Mouse (Mus musculus): Measurements from ENCODE around the gene Smad3. TPM values are rescaled to one million over a fixed set of nuclear protein-coding genes. Genes with fewer than 3 reads are reported as not detected.

Smad3 gene
- total and polyA plus RNA-seq, 3 experiments, result 7.5 to 10.2 TPM; not detected in 1

DNA sequence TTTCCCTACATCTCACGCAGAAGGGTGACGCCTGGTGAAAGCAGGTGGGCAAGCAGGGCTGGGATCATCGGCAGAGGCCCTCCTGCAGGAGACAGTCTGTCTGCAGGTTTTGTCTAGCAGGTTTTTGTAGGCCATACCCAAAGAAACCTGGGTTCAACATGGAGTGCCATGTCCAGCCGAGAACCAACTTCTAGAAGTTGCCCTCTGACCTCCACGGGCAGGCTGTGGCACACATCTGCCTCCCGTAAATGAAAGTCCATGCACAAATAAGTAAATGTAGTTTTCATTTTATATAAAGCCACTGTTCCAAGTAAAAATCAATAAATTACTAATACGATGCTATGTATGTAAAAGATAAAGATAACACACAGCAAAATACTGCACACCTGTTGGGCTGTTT lies 3.0 kb upstream of the Smad3 start:
- DNase-seq (ENCODE audit: low read depth, low spot score), result no peak
- H3K4me3 ChIP-seq (ENCODE audit: control insufficient read depth in 1 of 2, insufficient read depth in 1 of 2, low read depth in 2 of 2, low read length in 2 of 2), result no peak overlapping the region
- no peaks in the 10 kb centered on the region for H3K9me3 ChIP-seq (replicated peaks; ENCODE audit: insufficient read depth, low read length)
- H3K9ac ChIP-seq (ENCODE audit: control insufficient read depth, low read depth, low read length, poor library complexity, severe bottlenecking), result no peak overlapping the region
- TF ChIP-seq USF2 (IDR thresholded peaks at IDR 0.05; ENCODE audit: borderline replicate concordance in 1 of 2, insufficient read depth in 1 of 2, low read depth in 1 of 2, low read length in 2 of 2), result no peak
- no peak for TF ChIP-seq ZMIZ1 (IDR thresholded peaks at IDR 0.05; ENCODE audit: low read depth, low read length)
- TF ChIP-seq SMC3 (IDR thresholded peaks at IDR 0.05; ENCODE audit: low read depth, low read length), result no peak
- TF ChIP-seq ZKSCAN1 (IDR thresholded peaks at IDR 0.05; ENCODE audit: low read depth, low read length), result no peak
- TF ChIP-seq BHLHE40 (IDR thresholded peaks at IDR 0.05; ENCODE audit: borderline replicate concordance, low read depth, low read length), result no peak
- TF ChIP-seq MAZ (IDR thresholded peaks at IDR 0.05; ENCODE audit: low read depth, low read length), result no peak
- no peak for TF ChIP-seq ELF1 (IDR thresholded peaks at IDR 0.05; ENCODE audit: low read depth, low read length)
- no peak for TF ChIP-seq MYC (IDR thresholded peaks at IDR 0.05; ENCODE audit: low read depth, low read length)
- TF ChIP-seq NELFE (IDR thresholded peaks at IDR 0.05; ENCODE audit: low read depth, low read length), result no peak
- no peak for TF ChIP-seq JUND (IDR thresholded peaks at IDR 0.05; ENCODE audit: low read depth, low read length)
- no peak for TF ChIP-seq MYB (IDR thresholded peaks at IDR 0.05; ENCODE audit: low read depth, low read length)
- TF ChIP-seq RAD21 (IDR thresholded peaks at IDR 0.05; ENCODE audit: low read depth, low read length), result no peak
- TF ChIP-seq MEF2A (IDR thresholded peaks at IDR 0.05; ENCODE audit: extremely low read depth, insufficient replicate concordance, low read depth, low read length, poor library complexity, severe bottlenecking), result no peak
- TF ChIP-seq TCF12 (IDR thresholded peaks at IDR 0.05; ENCODE audit: low read depth, low read length), result no peak
- no peak for TF ChIP-seq CTCF (IDR thresholded peaks at IDR 0.05 in 2 of 3, conservative IDR thresholded peaks at IDR 0.05 in 1 of 3; ENCODE audit: control insufficient read depth in 1 of 3, insufficient read depth in 1 of 3, low read depth in 2 of 3, low read length in 3 of 3, poor library complexity in 1 of 3, severe bottlenecking in 1 of 3)
- TF ChIP-seq SIN3A (IDR thresholded peaks at IDR 0.05; ENCODE audit: low read length), result no peak
- no peak for TF ChIP-seq TBP (IDR thresholded peaks at IDR 0.05; ENCODE audit: low read depth, low read length)
- peaks cover 0 to 4% of the 10 kb centered on the region in 2 experiments; a peak in 2 of 4 replicates for H3K36me3 ChIP-seq (ENCODE audit: control insufficient read depth in 1 of 2, insufficient read depth in 2 of 2, low read length in 2 of 2)
- H3K4me1 ChIP-seq (ENCODE audit: control insufficient read depth in 1 of 2, insufficient read depth in 2 of 2, low read length in 2 of 2), result peaks cover 0 to 9% of the 10 kb centered on the region in 2 experiments; a peak in 2 of 4 replicates
- H3K27me3 ChIP-seq (ENCODE audit: control insufficient read depth in 1 of 2, insufficient read depth in 2 of 2, low read length in 2 of 2), result no peaks in the 10 kb centered on the region
- H3K79me2 ChIP-seq (ENCODE audit: control insufficient read depth, insufficient read depth, low read length, poor library complexity), result peaks cover 8% of the 10 kb centered on the region
- no peak overlapping the region for H3K27ac ChIP-seq (ENCODE audit: control insufficient read depth, low read depth, low read length)

GRCm38 (mm10) chr9:63759973-63760722 lies 2.4 kb upstream of the Smad3 start:
- no peak for TF ChIP-seq EP300 (IDR thresholded peaks at IDR 0.05; ENCODE audit: low read depth in 1 of 2, low read length in 2 of 2)
- TF ChIP-seq ZMIZ1 (IDR thresholded peaks at IDR 0.05; ENCODE audit: low read depth, low read length), result no peak
- no peak for TF ChIP-seq MAZ (IDR thresholded peaks at IDR 0.05; ENCODE audit: low read depth, low read length)
- no peak for TF ChIP-seq RAD21 (IDR thresholded peaks at IDR 0.05; ENCODE audit: low read depth, low read length)
- no peak for TF ChIP-seq CTCF (IDR thresholded peaks at IDR 0.05 in 2 of 3, conservative IDR thresholded peaks at IDR 0.05 in 1 of 3; ENCODE audit: control insufficient read depth in 1 of 3, insufficient read depth in 1 of 3, low read depth in 2 of 3, low read length in 3 of 3, poor library complexity in 1 of 3, severe bottlenecking in 1 of 3)
- no peak for TF ChIP-seq UBTF (IDR thresholded peaks at IDR 0.05; ENCODE audit: borderline replicate concordance, insufficient read depth, low read depth, low read length)
- no peak for TF ChIP-seq GATA1 (IDR thresholded peaks at IDR 0.05; ENCODE audit: low read depth, low read length)
- no peak for TF ChIP-seq MYC (IDR thresholded peaks at IDR 0.05; ENCODE audit: low read depth, low read length)
- no peak for TF ChIP-seq MAFK (IDR thresholded peaks at IDR 0.05; ENCODE audit: borderline replicate concordance, low read depth, low read length)
- no peak for TF ChIP-seq CHD2 (IDR thresholded peaks at IDR 0.05; ENCODE audit: low read length)
- no peak for TF ChIP-seq KAT2A (conservative IDR thresholded peaks at IDR 0.05; ENCODE audit: low read depth, low read length)
- TF ChIP-seq JUND (IDR thresholded peaks at IDR 0.05; ENCODE audit: low read depth, low read length), result no peak
- TF ChIP-seq POLR2AphosphoS5 (IDR thresholded peaks at IDR 0.05; ENCODE audit: borderline replicate concordance, low read depth, low read length), result no peak
- Histone ChIP-seq H3K4me1 (ENCODE audit: control insufficient read depth in 1 of 2, insufficient read depth in 2 of 2, low read length in 2 of 2) (peaks cover 0 to 9% of the 10 kb centered on the region in 2 experiments; a peak in 2 of 4 replicates), H3K36me3 (ENCODE audit: control insufficient read depth in 1 of 2, insufficient read depth in 2 of 2, low read length in 2 of 2) (peaks cover 0 to 4% of the 10 kb centered on the region in 2 experiments; a peak in 2 of 4 replicates), H3K27me3 (ENCODE audit: control insufficient read depth in 1 of 2, insufficient read depth in 2 of 2, low read length in 2 of 2) (no peaks in the 10 kb centered on the region), H3K9ac (ENCODE audit: control insufficient read depth, low read depth, low read length, poor library complexity, severe bottlenecking) (no peak overlapping the region), H3K4me3 (ENCODE audit: control insufficient read depth in 1 of 2, insufficient read depth in 1 of 2, low read depth in 2 of 2, low read length in 2 of 2) (no peak overlapping the region), H3K27ac (ENCODE audit: control insufficient read depth, low read depth, low read length) (peak overlapping the region; percentile 87), H3K79me2 (ENCODE audit: control insufficient read depth, insufficient read depth, low read length, poor library complexity) (peaks cover 8% of the 10 kb centered on the region), H3K9me3 (replicated peaks; ENCODE audit: insufficient read depth, low read length) (no peaks in the 10 kb centered on the region)
- DNase-seq (ENCODE audit: low read depth, low spot score), result no peak
